Mouse (Mus musculus) forebrain, postnatal 0 days (tissue): ENCODE results near the gene Exoc4. TPM values are rescaled to one million over a fixed set of nuclear protein-coding genes. Genes with fewer than 3 reads are reported as not detected.

ENCODE experiments used
- ATAC-seq: fragments of 200-750 bp; cut with Nextera tagmentation; 2 replicates; pipeline ENCODE4 v1.8.0; 2017; ENCODE audit warnings: mild to moderate bottlenecking, moderate library complexity
- DNase-seq: peaks from one replicate; pipeline ENCODE4 v3.0.0-alpha.2; 2015
- H3K27ac ChIP-seq: fragments of 300-500 bp; sonication (generic); 2 replicates; pipeline ENCODE4 v1.5.1; 2014; ENCODE audit warnings: low read depth, mild to moderate bottlenecking, antibody characterized with exemption, low read length, moderate library complexity, mixed read lengths
- H3K27me3 ChIP-seq: fragments of 300-500 bp; sonication (generic); 2 replicates; pipeline ENCODE4 v1.6.1; 2014; ENCODE audit warnings: mild to moderate bottlenecking, low read length, mixed read lengths; ENCODE audit not compliant: insufficient read depth
- H3K36me3 ChIP-seq: fragments of 300-500 bp; sonication (generic); 2 replicates; pipeline ENCODE4 v1.6.1; 2014; ENCODE audit warnings: mild to moderate bottlenecking, moderate library complexity; ENCODE audit not compliant: insufficient read depth
- H3K4me1 ChIP-seq: fragments of 300-500 bp; sonication (generic); 2 replicates; pipeline ENCODE4 v1.6.1; 2014; ENCODE audit warnings: antibody characterized with exemption; ENCODE audit not compliant: insufficient read depth
- H3K4me2 ChIP-seq: fragments of 300-500 bp; sonication (generic); 2 replicates; pipeline ENCODE4 v1.6.1; 2014; ENCODE audit warnings: low read depth, mild to moderate bottlenecking, moderate library complexity
- H3K4me3 ChIP-seq: fragments of 300-500 bp; sonication (generic); 2 replicates; pipeline ENCODE4 v1.5.1; 2014; ENCODE audit warnings: low read depth, low read length, mixed read lengths
- H3K9ac ChIP-seq: fragments of 300-500 bp; sonication (generic); 2 replicates; pipeline ENCODE4 v1.6.1; 2014; ENCODE audit warnings: mild to moderate bottlenecking
- H3K9me3 ChIP-seq: fragments of 300-500 bp; sonication (generic); 2 replicates; pipeline ENCODE4 v1.6.1; 2016; ENCODE audit warnings: low read length
- CTCF ChIP-seq: sonication (generic); IDR thresholded peaks from 2 replicates; pipeline ENCODE4 v1.5.1; 2016; ENCODE audit warnings: antibody characterized with exemption, control low read depth, low read depth
- WGBS: fragments of 180-500 bp; shearing (Covaris S2); extraction: QIAGEN DNeasy Blood & Tissue Kit; methylation state at CpG from one replicate; pipeline ENCODE4 v1.1.7; 2014; 5-methylcytosine and 5-hydroxymethylcytosine counted together
- polyA plus RNA-seq: library from polyadenylated mRNA; unstranded; fragments of >200 nt; fragmentation: Nextera tagmentation; extraction: Ambion mirVana; gene quantifications from 2 replicates; pipeline ENCODE4 v1.2.1, GENCODE M21; 2015
- total RNA-seq: library from RNA; depleted of rRNA; stranded (reverse); fragments of >200 nt; gene quantifications from 2 replicates; pipeline ENCODE4 v1.2.3, GENCODE M21; 2014

Gene Exoc4
- total and polyA plus RNA-seq, 2 experiments from 2014 or later: 29.0 to 90.9 TPM

- TF ChIP-seq CTCF: no peak
- peak; percentile 93 for ATAC-seq
- H3K9me3 ChIP-seq: no peaks in the 10 kb centered on the region
- no peak overlapping the region for H3K4me2 ChIP-seq
- no peak overlapping the region for H3K9ac ChIP-seq
- no peaks in the 10 kb centered on the region for H3K27me3 ChIP-seq
- H3K27ac ChIP-seq: peak overlapping the region; percentile 81
- H3K4me3 ChIP-seq: no peak overlapping the region
- WGBS: 47% methylated on average over 7 of the region's 7 CpGs
- no peaks in the 10 kb centered on the region for H3K36me3 ChIP-seq
- no peaks in the 10 kb centered on the region for H3K4me1 ChIP-seq
- DNase-seq: peak; percentile 88
These were observed 276.9 kb downstream of the Exoc4 start for GRCm38 (mm10) chr6:33525695-33526366.

- WGBS: 76% methylated on average over 1 of the region's 1 CpGs
- Histone ChIP-seq H3K4me3 (no peak overlapping the region), H3K4me2 (no peak overlapping the region), H3K27me3 (no peaks in the 10 kb centered on the region), H3K4me1 (no peaks in the 10 kb centered on the region), H3K9ac (no peak overlapping the region), H3K27ac (no peak overlapping the region), H3K9me3 (no peaks in the 10 kb centered on the region), H3K36me3 (no peaks in the 10 kb centered on the region)
- ATAC-seq (no peak), DNase-seq (no peak)
- no peak for TF ChIP-seq CTCF
These were observed 291.5 kb downstream of the Exoc4 start for GRCm38 (mm10) chr6:33540356-33540755.

- DNase-seq: peak; percentile 43
- Histone ChIP-seq H3K27ac (peak overlapping the region; percentile 57), H3K27me3 (no peaks in the 10 kb centered on the region), H3K4me1 (no peaks in the 10 kb centered on the region), H3K9ac (no peak overlapping the region), H3K36me3 (no peaks in the 10 kb centered on the region), H3K4me2 (no peak overlapping the region), H3K9me3 (no peaks in the 10 kb centered on the region), H3K4me3 (no peak overlapping the region)
- 58% methylated on average over 6 of the region's 6 CpGs for WGBS
- peak; percentile 75 for ATAC-seq
- no peak for TF ChIP-seq CTCF
These were observed 293.8 kb downstream of the Exoc4 start for GRCm38 (mm10) chr6:33542712-33543111.

- H3K27ac ChIP-seq: peak overlapping the region; percentile 35; the same call in 1 of the 2 replicates
- H3K4me1 ChIP-seq: no peaks in the 10 kb centered on the region
- no peak for TF ChIP-seq CTCF
- H3K27me3 ChIP-seq: no peaks in the 10 kb centered on the region
- H3K4me2 ChIP-seq: no peak overlapping the region
- ATAC-seq: peak; percentile 29; the same call in 1 of the 2 replicates
- H3K4me3 ChIP-seq: no peak overlapping the region
- WGBS: 37% methylated on average over 4 of the region's 4 CpGs
- no peak overlapping the region for H3K9ac ChIP-seq
- H3K36me3 ChIP-seq: no peaks in the 10 kb centered on the region
- DNase-seq: peak; percentile 22
- H3K9me3 ChIP-seq: no peaks in the 10 kb centered on the region
These were observed 303.0 kb downstream of the Exoc4 start for GRCm38 (mm10) chr6:33551934-33552333.

GRCm38 (mm10) chr6:33560925-33561324 lies 312.0 kb downstream of the Exoc4 start:
- no peak for DNase-seq
- H3K4me1 ChIP-seq: no peaks in the 10 kb centered on the region
- WGBS: 89% methylated on average over 1 of the region's 1 CpGs
- H3K36me3 ChIP-seq: no peaks in the 10 kb centered on the region
- H3K9ac ChIP-seq: no peak overlapping the region
- ATAC-seq: no peak
- H3K4me3 ChIP-seq: no peak overlapping the region
- H3K9me3 ChIP-seq: no peaks in the 10 kb centered on the region
- no peak overlapping the region for H3K4me2 ChIP-seq
- H3K27ac ChIP-seq: no peak overlapping the region
- TF ChIP-seq CTCF: no peak
- no peaks in the 10 kb centered on the region for H3K27me3 ChIP-seq

- H3K27ac ChIP-seq: no peak overlapping the region
- no peak overlapping the region for H3K9ac ChIP-seq
- no peaks in the 10 kb centered on the region for H3K36me3 ChIP-seq
- TF ChIP-seq CTCF: no peak
- H3K4me3 ChIP-seq: no peak overlapping the region
- H3K9me3 ChIP-seq: no peaks in the 10 kb centered on the region
- WGBS: 89% methylated on average over 2 of the region's 2 CpGs
- no peak for DNase-seq
- no peak for ATAC-seq
- H3K4me1 ChIP-seq: no peaks in the 10 kb centered on the region
- H3K27me3 ChIP-seq: no peaks in the 10 kb centered on the region
- H3K4me2 ChIP-seq: no peak overlapping the region
These were observed 313.0 kb downstream of the Exoc4 start for GRCm38 (mm10) chr6:33561911-33562310.

- Histone ChIP-seq H3K27ac (no peak overlapping the region), H3K36me3 (no peaks in the 10 kb centered on the region), H3K4me1 (no peaks in the 10 kb centered on the region), H3K9ac (no peak overlapping the region), H3K27me3 (no peaks in the 10 kb centered on the region), H3K4me3 (no peak overlapping the region), H3K4me2 (no peak overlapping the region), H3K9me3 (no peaks in the 10 kb centered on the region)
- ATAC-seq (no peak), DNase-seq (no peak)
- WGBS: 95% methylated on average over 4 of the region's 4 CpGs
- TF ChIP-seq CTCF: no peak
These were observed 327.1 kb downstream of the Exoc4 start for GRCm38 (mm10) chr6:33575947-33576346.
